Mouse (Mus musculus): ENCODE measurements around the gene Med27. TPM values are rescaled to one million over a fixed set of nuclear protein-coding genes. Genes with fewer than 3 reads are reported as not detected.

The Med27 gene
- polyA plus RNA-seq, 1 experiment, result 41.7 TPM

GRCm38 (mm10) chr2:29464851-29465648 is 118.4 kb downstream of the Med27 start:
- DNase-seq (ENCODE audit: extremely low spot score in 1 of 2, low spot score in 1 of 2), result peak; percentile 34 to 66

GRCm38 (mm10) chr2:29465649-29466137 is 119.1 kb downstream of the Med27 start:
- no peak for DNase-seq (ENCODE audit: extremely low spot score in 1 of 2, low spot score in 1 of 2)

- DNase-seq (ENCODE audit: extremely low spot score in 1 of 2, low spot score in 1 of 2), result no peak
Observed at GRCm38 (mm10) chr2:29466396-29466795, 119.8 kb downstream of the Med27 start.

- peak; percentile 56 to 69 for DNase-seq (ENCODE audit: extremely low spot score in 1 of 2, low spot score in 1 of 2)
Observed at GRCm38 (mm10) chr2:29468517-29468936, 121.9 kb downstream of the Med27 start.

GRCm38 (mm10) chr2:29472952-29473437 is 126.4 kb downstream of the Med27 start:
- DNase-seq (ENCODE audit: extremely low spot score in 1 of 2, low spot score in 1 of 2), result no peak

GRCm38 (mm10) chr2:29473907-29474306 is 127.3 kb downstream of the Med27 start:
- DNase-seq (ENCODE audit: extremely low spot score in 1 of 2, low spot score in 1 of 2), result no peak

GRCm38 (mm10) chr2:29476702-29477101 is 130.1 kb downstream of the Med27 start:
- no peak for DNase-seq (ENCODE audit: extremely low spot score in 1 of 2, low spot score in 1 of 2)

- DNase-seq (ENCODE audit: extremely low spot score in 1 of 2, low spot score in 1 of 2), result no peak
Observed at GRCm38 (mm10) chr2:29481856-29482255, 135.2 kb downstream of the Med27 start.

- no peak for DNase-seq (ENCODE audit: extremely low spot score in 1 of 2, low spot score in 1 of 2)
Observed at GRCm38 (mm10) chr2:29482979-29483718, 136.5 kb downstream of the Med27 start.

- DNase-seq (ENCODE audit: extremely low spot score in 1 of 2, low spot score in 1 of 2), result no peak
Observed at GRCm38 (mm10) chr2:29485519-29485918, 138.9 kb downstream of the Med27 start.

GRCm38 (mm10) chr2:29486491-29486890 is 139.9 kb downstream of the Med27 start:
- no peak for DNase-seq (ENCODE audit: extremely low spot score in 1 of 2, low spot score in 1 of 2)

- no peak for DNase-seq (ENCODE audit: extremely low spot score in 1 of 2, low spot score in 1 of 2)
Observed at GRCm38 (mm10) chr2:29487652-29488051, 141.0 kb downstream of the Med27 start.

- DNase-seq (ENCODE audit: extremely low spot score in 1 of 2, low spot score in 1 of 2), result peak in 1 of 2 experiments; percentile 39
Observed at GRCm38 (mm10) chr2:29488379-29489236, 142.0 kb downstream of the Med27 start.

- DNase-seq (ENCODE audit: extremely low spot score in 1 of 2, low spot score in 1 of 2), result no peak
Observed at GRCm38 (mm10) chr2:29491656-29492055, 145.0 kb downstream of the Med27 start.

GRCm38 (mm10) chr2:29493396-29494031 is 146.9 kb downstream of the Med27 start:
- no peak for DNase-seq (ENCODE audit: extremely low spot score in 1 of 2, low spot score in 1 of 2)

GRCm38 (mm10) chr2:29495271-29495670 is 148.7 kb downstream of the Med27 start:
- no peak for DNase-seq (ENCODE audit: extremely low spot score in 1 of 2, low spot score in 1 of 2)

GRCm38 (mm10) chr2:29500601-29501350 is 154.2 kb downstream of the Med27 start:
- DNase-seq (ENCODE audit: extremely low spot score in 1 of 2, low spot score in 1 of 2), result no peak

GRCm38 (mm10) chr2:29501381-29501780 is 154.8 kb downstream of the Med27 start:
- DNase-seq (ENCODE audit: extremely low spot score in 1 of 2, low spot score in 1 of 2), result no peak

GRCm38 (mm10) chr2:29504848-29505247 is 158.2 kb downstream of the Med27 start:
- no peak for DNase-seq (ENCODE audit: extremely low spot score in 1 of 2, low spot score in 1 of 2)

Measured in frontal cortex, adult 2 months (tissue).